Mouse (Mus musculus): ENCODE data around the gene Magi2. TPM values are rescaled to one million over a fixed set of nuclear protein-coding genes. Genes with fewer than 3 reads are reported as not detected.

Gene Magi2
- total RNA-seq, 4 experiments from 2014 or later = 8.3 to 31.8 (median 16.5) TPM

DNA sequence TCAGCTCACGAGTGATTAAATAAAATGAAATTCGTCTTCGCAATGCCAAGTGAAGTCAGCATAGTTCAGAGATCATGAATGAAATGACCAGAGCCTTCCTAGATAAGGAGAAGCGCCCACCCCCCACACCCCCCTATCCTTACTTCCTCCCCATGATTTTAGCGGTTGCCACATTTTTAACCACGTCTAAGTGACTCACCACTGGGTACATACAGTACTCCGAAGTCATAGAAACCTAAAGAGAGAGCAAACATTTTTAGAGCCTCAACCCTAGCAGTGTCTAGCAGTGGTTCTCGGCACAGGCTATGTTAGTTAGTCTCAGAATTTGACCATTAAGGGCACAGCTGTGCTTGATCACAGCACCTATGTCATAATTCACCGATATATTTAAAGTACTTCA is 1385.8 kb downstream of the Magi2 start:
- no peak for DNase-seq

DNA sequence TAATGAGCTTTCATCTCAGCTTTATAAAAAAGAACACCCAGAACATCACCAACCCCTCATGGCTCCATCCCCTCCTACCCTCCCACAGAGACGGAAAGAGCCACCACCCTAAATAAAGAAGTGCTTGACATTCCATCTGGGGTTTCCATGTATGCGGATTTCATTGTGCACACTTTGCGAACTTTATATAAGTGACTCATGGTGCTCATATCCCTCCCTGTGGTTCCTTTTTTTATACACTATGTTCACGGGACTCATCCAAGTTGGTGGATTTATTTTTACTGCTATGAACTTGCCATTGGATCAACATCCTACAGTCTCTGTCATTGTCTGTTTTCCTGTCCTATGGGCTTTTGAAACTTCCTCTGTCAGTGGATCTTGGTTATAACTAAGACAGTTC is 1388.1 kb downstream of the Magi2 start:
- no peak for DNase-seq

DNA sequence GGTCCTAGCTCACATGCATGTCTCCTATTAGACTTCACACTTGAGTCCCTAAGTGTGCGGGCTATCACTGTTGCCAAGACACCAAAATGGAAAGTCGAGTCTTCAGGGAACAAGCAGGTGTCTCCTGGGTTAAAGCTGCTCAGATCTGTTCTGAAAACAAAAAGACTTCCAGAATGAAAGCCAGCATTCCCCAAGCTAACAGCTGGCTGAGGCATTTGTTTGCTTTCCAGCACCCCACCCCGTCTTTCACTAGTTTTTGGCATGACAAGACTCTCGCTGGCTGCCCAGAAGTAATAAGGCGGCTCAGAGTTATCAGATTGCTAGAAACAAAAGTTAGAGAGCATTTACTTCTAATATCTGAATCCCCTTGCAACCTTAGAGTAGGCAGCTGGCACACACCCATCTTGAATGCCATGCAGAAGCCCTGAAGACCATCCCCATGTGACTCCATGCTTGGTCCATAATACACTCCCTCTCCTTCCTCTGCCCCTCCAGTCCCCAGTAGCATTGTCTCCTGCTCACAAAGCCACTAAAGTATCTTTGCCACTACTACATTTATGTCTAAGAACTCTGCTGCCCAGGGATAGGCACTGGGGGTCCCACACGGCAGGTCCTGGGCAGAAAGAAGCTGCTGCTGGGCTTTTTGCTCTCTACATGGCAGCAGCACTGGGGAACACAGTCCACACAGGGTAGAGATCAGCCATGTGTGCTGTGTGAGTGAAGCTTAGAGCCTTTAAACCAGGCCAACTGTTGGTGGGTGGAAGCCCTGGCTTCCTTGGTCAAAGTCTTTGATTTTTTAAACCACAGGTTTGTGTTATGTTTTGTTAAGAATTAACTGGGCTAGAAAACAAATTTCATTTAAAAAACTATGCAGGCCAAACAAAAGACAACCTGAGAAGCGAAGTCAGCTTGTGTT is 1394.0 kb downstream of the Magi2 start:
- no peak for DNase-seq

DNA sequence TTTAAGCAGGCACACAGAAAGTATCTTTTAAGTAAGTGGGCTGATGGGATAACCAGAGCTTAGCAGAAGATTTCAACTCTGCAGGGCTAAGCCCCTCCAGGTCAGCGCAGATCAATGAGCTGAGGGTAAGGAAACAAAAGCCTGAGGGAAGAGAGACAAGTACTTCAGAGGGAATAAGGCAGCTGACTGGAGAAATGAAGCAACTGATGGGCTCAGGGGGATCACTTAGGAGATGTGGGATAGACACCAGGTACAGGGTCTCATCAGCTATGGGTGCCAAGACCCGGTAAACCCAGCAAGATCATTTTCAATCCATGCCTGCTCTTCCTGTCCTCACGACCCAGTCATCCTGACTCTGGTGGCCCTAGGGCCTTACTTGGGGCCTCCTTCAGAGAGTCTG is 1395.6 kb downstream of the Magi2 start:
- DNase-seq = no peak

DNA sequence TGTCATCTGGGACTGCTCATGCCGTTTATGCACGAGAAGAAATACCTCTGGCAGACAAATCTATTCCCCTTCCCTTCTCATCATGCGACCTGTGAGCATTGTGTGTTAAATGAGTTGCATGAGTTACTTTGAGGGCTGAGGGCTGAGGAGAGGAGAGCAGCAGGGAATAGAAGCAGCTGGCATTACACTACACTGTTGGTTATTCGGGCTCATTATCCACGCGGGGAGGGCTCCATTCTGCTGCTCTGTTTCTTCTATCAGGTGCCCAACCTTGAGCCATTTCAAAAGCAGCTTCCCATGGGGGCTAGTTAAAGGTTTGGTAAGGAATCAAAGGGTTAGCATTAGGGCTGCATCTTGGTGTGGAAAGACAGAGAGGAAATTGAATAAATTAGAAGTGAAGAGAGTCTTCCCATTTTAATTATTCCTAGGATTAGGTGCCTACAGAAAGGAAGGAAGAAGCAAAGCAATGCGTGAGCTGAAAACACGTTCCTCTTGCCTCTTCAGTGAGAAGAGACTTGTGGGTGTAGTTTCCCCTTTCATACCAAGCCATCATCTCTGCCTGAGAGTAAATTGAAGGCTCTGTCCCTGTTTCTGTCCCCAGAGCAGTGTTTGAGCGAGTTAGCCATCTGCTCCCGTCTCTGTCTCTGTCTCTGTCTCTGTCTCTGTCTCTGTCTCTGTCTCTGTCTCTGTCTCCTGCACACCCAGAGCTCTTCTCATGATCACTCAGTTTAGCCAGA is 1396.2 kb downstream of the Magi2 start:
- no peak for DNase-seq

DNA sequence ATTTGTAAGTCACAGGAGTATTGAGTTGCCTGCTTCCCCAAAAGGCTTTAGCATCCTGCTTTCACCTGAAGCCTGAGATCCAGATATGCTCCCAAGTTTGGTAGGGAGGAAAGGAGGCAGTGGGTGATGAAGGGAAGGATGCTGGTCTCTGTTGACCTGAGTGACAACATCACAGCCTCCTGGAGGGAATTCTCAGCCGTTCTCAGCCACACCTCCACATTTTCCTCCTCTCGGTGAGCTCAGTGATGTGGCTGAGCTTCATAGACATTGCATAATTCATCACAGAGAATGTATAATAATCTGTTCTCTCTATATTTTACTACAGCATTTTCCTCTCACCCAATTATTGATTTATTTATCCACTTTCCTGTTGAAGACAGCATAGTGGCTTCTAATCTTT is 1398.3 kb downstream of the Magi2 start:
- DNase-seq = no peak

DNA sequence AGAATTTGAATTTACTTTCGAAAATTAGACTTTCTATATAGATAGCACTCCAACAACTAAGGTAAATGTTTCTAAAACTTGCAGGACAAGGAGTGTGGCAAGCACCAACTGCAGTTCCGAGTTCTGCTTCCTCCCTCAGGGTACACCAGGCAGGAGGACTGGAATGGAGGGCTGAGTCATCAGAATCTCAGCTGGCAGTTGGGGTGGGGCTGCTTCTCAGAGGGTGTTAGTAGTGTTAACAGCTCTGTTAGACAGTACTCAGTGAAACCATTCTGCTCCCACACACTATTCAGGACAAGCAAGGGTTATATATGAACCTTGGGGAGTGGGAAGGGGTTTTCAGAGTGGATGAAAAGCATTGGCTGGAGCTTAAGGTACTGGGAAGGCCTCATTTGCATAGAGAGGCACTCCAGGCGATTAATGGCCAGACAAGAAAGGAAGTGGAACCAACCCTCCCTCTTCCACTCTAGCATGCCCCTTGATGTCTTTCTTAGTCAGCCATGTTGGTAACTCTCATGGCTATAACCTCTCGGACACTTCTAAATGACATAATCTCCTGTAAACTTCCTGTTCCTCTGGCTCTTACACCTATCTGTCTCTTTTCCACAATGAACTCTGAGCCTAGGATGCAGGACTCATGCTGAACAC is 1402.2 kb downstream of the Magi2 start:
- DNase-seq = no peak

DNA sequence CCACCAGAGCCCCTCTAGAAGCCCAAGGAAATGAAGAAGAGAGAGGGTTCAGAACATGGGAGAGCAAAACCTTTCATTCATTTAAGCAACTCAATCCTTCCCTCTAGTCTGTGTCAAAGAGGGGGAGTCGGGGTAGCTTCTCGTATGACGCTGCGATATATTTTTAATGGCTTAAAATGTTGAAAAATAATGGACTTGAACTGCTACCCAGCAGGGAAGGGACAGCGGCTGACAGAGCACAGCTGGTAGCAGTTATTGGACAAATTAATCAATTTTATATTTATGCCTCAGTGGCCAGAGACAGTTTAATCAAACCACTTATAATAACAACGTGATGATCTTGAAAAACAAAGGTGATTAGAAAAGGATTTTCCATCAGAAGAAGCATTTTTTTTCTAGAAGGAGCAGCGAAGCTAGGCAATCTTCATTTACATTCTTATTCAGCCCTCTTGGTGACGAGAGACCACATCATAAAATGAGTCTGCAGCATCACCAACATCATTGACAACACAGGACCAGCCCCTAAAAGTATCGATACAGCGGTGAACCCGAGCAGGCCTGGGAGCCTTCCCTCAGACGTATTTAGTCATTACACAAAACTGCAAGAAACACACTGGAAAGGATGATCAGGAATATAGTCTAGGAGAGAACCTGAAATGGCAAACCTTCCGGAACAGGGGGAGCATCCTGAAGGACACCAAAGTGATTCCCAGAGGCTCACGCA is 1407.4 kb downstream of the Magi2 start:
- no peak for DNase-seq

DNA sequence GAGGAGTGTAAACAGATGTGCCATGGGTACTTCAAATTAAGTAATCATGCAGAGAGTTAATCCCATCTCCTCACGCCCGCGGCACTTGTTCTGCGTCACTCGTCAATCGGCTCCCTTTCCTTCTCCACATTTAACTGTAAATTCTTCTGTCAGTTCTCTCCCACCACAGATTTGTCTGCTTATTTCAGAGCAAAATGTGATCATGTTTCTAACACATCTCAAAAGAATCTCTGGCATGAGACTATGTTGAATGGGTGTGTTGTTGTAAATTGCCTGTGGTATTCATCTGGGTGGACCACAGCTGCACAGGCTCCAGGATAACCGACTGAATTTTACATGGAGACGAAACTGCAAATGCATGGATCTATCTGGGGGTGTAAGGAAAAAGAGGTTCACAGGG is 1408.0 kb downstream of the Magi2 start:
- DNase-seq = no peak

DNA sequence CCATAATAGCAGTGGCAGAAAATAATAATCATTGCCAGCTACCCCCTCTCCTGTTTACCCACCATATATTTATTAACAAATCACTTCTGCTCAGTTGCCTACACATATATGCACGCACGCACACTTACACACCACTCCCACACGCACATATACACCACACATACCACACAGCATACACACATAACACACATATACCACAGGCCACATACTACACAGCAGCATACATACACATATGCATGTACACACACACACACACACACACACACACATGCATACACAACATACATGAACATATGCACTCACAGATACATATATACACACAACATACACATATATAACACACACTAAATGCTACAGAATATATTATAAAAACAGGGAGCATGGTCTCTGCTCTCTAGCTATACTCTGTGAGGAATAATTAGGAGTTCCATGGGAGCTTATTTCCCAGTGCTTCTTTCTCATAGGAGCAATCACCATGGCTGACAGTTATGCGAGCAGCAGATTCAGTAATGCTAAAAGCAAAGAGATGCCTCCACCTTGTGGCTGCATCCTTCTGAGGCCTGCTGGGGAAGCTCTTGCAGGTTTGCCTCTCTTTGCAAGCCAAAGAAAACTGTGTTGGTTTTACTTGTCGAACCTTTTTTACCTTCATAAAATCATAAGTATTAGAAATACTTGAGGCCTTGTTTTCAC is 1410.6 kb downstream of the Magi2 start:
- no peak for DNase-seq

DNA sequence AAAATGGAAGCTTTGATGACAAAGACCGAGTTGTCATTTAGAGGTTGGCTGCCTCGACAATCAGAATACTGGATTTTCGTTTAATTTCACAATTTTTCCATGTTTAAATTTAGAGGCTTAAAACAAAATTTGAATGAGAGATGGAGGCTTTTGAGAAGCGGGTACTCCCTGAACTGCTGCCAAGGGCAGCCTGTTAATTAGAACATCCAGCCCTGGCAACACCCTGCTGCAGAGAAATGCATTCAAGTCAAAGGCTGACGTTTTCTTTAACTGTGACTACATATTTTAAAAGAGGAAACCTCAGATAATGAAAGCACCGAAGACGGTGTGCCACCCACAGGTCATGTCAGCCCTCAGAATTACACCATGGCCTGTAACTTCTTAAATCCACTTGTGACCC is 1415.4 kb downstream of the Magi2 start:
- no peak for DNase-seq

DNA sequence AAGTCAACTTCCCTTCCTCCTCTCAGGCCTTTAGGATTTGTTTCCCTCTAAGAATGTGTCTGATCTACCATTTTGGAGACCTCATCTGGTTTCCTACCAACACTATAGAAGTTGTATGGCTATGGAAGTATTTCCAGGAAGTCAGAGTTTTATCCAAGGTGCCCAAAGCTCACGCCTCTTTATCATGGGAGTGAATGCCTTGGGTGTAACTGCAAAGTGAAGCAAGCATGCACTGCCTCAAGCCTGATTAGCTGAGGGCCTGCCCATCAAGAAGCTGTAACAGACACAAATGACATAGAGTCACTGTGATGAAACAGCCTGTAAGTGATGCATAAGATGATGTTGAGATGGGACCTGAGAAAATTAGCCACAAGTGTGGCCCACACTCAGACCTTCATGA is 1416.9 kb downstream of the Magi2 start:
- DNase-seq = no peak

DNA sequence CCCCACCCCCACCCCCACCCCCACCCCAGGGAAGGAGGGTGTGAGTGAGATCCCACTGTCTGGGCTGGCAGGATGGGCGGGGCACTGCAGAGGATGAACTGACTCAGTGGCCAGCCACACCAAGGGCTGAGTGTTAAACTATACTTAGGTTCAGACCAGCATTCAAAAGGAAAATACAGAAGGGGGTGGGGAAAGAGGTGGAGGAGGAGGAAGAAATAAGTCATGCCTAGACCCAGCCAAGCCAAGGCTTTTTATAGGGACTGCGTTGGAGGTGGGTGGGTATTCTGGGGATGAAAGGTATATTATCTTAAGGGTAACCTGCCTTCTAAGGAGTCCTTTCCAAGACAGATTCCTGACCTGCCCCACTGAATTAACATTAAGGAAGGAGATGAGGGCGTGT is 1420.1 kb downstream of the Magi2 start:
- no peak for DNase-seq

DNA sequence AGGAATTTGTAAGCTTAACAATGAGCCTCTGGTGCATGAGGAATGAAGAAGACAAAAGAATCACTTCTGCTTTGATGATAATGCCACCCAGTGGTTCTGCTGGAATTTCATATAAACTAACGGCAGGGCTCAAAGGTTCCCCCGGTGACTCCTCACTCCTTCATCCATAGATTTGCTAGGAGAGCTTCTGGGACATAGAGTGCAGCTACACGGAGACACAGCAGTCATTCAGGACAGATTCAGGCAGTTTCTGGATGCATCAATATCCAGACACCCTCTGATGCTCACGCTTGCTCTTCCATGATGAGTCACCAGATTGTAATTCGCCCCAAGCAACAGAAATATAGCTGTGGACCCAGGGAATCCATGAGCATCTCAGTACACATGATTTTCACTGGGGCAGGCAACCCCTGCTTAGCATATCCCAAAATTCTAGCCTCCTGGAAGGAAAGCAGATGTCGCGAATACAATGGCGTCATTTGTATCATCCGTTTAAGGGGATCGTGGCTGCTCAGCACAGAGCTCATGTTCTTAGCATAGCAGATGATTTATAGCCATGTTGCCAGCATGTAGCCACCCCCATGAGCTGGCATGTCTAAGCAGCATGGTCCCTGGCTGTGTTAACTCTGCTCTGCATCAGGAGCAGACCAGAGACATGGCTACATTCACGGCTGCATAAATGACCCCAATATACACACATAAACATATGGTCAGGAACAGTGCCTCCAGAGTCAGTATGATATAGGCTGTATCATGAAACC is 1426.8 kb downstream of the Magi2 start:
- no peak for DNase-seq

DNA sequence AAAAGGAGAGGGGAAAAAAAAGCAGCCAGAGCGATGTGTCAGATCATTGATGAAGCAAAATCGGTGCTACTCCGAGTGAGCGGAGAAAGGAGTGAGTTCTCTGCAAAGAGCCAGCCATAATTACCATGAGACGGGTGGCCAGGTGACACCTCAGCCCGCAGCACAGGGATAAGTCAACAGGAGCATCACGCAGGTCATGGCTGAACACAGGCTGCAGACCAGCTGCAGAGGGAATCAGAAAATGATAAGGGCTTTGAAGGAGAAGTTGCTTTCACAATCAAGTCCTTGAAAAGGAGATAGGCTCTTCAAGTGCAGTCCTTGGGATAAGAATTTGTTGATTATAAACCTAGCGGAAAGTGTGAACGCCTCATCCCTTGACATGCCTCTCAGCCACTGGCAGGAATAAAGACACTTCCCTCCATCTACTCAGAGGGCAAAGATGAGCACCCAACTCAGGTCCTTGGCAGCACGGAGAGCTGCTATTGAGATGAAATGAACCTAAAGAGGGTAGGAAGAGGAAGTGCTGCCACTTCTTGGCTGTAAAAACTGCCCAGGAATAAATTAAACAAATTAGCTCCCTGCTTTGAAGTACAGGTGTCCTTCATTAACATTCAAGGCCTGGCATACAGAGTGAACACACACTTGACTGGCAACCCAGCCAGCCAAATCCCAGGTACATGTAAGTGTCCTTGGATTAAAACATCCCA is 1428.1 kb downstream of the Magi2 start:
- DNase-seq = peak; percentile 6

DNA sequence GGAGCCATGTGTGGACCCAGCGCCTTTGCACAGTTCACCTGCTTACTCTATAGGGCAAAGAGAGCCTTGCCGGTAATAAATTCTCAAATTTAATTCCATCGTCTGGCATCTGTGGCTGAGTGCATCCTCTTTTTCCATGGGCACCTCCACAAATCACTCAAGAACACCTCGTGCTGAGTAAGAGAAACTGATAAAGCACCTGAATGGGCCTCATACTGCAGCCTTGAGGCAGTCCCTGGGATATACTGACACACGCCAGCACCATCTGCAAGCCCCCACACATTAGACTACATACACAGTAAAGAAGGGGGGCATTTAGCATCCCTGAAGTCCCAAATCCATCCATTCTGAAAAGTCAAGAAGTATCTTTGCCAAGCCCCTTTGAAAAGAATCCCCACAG is 1430.2 kb downstream of the Magi2 start:
- no peak for DNase-seq

DNA sequence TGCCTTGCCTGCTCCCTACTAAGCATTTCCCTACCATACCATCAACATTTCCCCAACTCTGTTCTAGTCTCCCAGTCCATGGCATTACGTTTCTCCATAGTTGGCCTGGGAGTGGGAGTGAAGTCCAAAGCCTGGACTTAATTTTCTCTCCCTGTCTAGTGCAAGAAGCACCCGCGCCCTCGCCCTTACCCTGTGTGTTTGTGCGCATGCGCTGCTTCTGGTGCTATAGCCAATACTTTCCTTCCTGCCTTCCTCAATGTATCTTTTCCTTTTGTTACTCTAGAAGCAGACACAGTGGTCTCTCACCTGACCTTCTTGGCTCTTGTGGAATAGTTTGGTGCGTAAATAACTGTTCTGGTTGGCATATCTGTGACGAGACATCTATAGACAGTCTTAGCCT is 1440.8 kb downstream of the Magi2 start:
- no peak for DNase-seq

DNA sequence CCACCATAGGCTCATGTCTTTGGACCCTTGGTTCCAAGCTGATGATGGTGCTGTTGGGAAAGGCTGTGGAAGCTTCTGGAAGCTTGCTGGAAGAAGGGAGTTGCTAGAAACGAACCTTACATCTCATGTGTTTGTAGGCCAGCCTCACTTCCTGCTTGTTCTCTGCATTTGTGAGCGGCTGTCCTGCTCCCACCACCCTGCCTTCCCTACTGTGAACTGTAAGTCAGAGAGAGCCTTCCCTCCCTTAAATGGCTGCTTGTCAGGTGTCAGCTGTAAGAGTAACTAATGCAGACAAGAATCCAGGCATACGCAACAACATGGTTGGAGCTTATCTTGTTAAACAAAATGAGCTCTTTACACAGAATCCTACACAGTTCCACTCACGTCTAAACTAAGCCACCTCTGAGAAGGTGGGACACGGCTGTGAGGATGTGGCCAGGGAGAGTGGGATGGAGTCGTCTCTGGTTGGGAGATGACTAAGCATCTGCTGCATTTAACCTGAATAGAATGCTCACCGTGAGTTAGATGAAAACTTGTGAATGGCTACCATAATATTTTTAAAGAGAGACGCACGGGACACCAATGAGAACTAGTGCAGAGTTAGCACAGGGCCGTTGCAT is 1442.0 kb downstream of the Magi2 start:
- DNase-seq = no peak

DNA sequence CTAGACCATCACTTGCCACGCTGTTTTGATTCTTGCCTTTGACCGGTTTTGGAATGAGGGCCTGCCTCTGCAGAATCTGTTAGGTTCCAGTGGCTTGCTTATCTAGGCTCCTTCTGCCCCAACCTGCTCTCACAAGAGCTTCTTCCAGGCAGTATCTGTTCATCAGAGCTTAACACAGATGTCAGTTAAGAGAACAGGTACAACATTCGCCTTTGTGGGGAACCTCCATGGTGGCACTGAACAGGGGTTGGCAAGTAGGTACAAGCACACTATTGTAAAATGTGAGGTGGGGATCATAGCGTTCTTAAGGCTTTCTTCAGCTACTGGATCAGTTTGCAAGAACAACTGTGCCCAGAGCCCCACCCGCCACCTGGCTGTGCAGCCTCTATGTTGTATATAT is 1442.6 kb downstream of the Magi2 start:
- no peak for DNase-seq

DNA sequence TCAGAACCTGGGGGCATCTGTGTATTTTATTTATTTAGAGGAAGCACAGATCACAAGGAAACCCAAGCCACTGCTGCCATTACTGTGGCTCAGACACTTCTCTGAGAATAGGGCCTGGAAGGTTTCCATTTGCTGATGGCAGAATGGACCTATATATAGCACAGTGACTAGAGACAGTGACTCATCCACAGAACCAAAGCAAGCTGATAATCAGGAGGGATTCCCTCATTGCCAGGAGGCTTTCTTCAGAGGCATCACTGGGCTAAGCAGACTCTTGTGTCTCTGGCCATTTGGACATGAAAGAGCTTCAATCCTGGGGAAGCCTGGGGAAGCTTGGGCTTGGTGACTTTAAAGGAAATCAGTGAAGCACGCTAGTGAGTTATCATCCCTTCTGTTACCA is 1445.0 kb downstream of the Magi2 start:
- DNase-seq = no peak

All from adrenal gland, adult 8-10 months (tissue).